Comparison of ENCODE assay signal across 24 mouse cellular contexts in the genomic region with DNA sequence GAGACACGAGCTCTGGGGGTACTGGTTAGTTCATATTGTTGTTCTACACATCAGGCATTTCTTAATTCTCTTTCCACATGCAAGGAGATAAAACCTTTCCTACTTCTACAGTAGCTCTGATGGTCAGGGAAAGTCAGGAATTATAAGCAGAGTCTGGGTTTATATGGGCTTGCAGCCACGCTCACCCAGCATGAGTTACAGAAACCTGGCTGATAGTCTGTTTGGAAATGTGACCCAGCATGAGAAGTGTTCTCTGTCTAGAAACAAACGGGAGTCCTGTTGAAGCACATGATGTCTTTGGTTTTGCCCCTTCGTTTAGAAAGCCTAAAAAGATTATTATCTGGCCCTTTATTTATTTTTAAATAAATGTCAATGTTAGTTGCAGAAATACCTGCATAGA.
"Had no signal": no experiment of that assay in that cellular context is flagged by ENCODE, and none has a peak within 500 bp of the region (broad histone marks: within the 10 kb centered on the region; RNA-seq: fewer than 3 reads in every experiment).

No protein-coding gene starts in this region.

- ATAC-seq: inflammation-experienced regulatory T-cells, adult 6 months; intestine, embryonic 15.5 days; intestine, postnatal 0 days had no signal

- H3K9ac ChIP-seq: heart, embryonic 12.5 days; hindbrain, embryonic 12.5 days; hindbrain, embryonic 14.5 days; intestine, embryonic 15.5 days; kidney, embryonic 15.5 days; limb, embryonic 13.5 days; limb, embryonic 15.5 days had no signal

- H3K36me3 ChIP-seq: heart, embryonic 10.5 days; heart, embryonic 12.5 days; hindbrain, embryonic 10.5 days; hindbrain, embryonic 12.5 days; intestine, embryonic 15.5 days; kidney, embryonic 15.5 days; limb, embryonic 13.5 days; limb, embryonic 15.5 days had no signal

- H3K27ac ChIP-seq: heart, embryonic 10.5 days; hindbrain, embryonic 10.5 days; hindbrain, embryonic 12.5 days; hindbrain, embryonic 14.5 days; intestine, embryonic 15.5 days; kidney, postnatal 0 days; limb, embryonic 13.5 days; limb, embryonic 15.5 days had no signal

- H3K4me2 ChIP-seq: heart, embryonic 12.5 days; hindbrain, embryonic 12.5 days; hindbrain, embryonic 14.5 days; intestine, embryonic 15.5 days; kidney, embryonic 15.5 days; limb, embryonic 13.5 days; limb, embryonic 15.5 days had no signal

- H3K9me3 ChIP-seq: heart, embryonic 10.5 days; heart, embryonic 12.5 days; hindbrain, embryonic 10.5 days; hindbrain, embryonic 12.5 days; intestine, embryonic 15.5 days; kidney, embryonic 15.5 days; limb, embryonic 13.5 days; limb, embryonic 15.5 days had no signal

- H3K4me3 ChIP-seq: gastrocnemius, adult 2 months; heart, embryonic 10.5 days; heart, embryonic 12.5 days; hindbrain, embryonic 10.5 days; hindbrain, embryonic 12.5 days; intestine, embryonic 15.5 days; kidney, embryonic 15.5 days; limb, embryonic 13.5 days; limb, embryonic 15.5 days had no signal

- H3K27me3 ChIP-seq: heart, embryonic 12.5 days; hindbrain, embryonic 12.5 days; intestine, embryonic 15.5 days; kidney, embryonic 15.5 days; limb, embryonic 13.5 days; limb, embryonic 15.5 days had no signal

- DNase-seq: gastrocnemius, adult 2 months; gastrocnemius, postnatal 10 days; gastrocnemius, postnatal 25 days; heart, adult 18-20 months; heart, postnatal 10 days; heart, postnatal 4 days; kidney, adult 18-20 months; kidney, adult 9 months; kidney, postnatal 14 days; kidney, postnatal 36 days; layer of hippocampus, adult 9-11 months; layer of hippocampus, postnatal 36 days had no signal

- H3K4me1 ChIP-seq: heart, embryonic 12.5 days; hindbrain, embryonic 12.5 days; intestine, embryonic 15.5 days had no signal
